Mouse (Mus musculus): Measurements from ENCODE around the gene Sertad2. TPM values are rescaled to one million over a fixed set of nuclear protein-coding genes. Genes with fewer than 3 reads are reported as not detected.
A peak's percentile ranks its signal among the peaks of the same experiment; 100 is the strongest.

Gene Sertad2
- polyA plus RNA-seq, 1 experiment from 2014 or later, result 33.5 TPM

GRCm38 (mm10) chr11:20552059-20552458 is 9.0 kb downstream of the Sertad2 start:
- no peak overlapping the region for H3K27ac ChIP-seq (replicated peaks)
- H3K27me3 ChIP-seq, result no peaks in the 10 kb centered on the region
- no peaks in the 10 kb centered on the region for H3K4me1 ChIP-seq (replicated peaks)
- H3K36me3 ChIP-seq, result no peaks in the 10 kb centered on the region
- no peak overlapping the region for H3K9ac ChIP-seq
- H3K4me2 ChIP-seq, result no peak overlapping the region
- ATAC-seq (ENCODE audit: low FRiP score, low read depth), result no peak
- H3K4me3 ChIP-seq, result no peak overlapping the region
- WGBS, result 97% methylated on average over 2 of the region's 2 CpGs
- no peaks in the 10 kb centered on the region for H3K9me3 ChIP-seq

DNA sequence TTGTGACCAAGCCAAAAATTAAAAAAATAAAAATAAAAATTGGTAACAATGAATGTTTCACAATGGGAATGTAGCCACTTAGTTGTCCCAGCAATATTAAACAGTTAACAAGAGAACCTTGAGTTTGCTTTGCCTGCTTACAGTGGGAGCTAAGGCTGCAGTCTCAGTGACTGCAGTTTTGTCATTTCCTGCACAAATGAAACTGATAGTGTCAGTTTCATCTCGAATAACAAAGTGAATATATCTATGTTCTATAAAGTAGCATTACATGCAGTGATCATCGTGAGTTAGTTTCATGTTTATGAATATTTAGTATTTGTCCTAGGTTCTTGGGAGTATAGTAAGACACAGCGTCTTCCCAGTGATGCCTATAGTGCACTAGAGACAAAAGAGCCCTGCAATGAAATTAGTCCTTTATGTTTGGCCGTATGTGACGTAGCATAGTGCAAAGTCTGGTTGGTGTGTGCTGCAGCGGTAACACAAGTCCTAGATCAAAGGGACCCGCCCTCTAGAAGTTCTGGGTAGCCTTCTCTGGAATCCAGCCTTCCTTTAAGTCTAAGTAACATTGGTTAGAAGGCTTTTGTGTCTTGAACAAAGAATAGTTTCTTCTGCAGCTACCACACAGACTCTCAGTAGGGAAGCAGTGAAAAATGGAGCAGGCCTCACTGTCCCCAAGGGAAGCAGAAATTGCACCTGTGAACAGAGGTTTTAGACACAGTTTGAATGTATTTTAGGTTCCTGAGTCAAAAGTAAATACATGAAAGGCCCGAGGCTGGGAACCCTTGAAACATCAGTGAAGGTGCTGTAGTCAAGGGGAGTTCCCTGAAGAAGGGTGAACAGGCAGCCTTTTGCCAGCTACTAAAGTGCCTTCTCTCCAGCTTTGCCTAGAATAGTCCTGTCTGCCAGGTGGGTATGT is 10.0 kb downstream of the Sertad2 start:
- ATAC-seq (ENCODE audit: low FRiP score, low read depth), result no peak
- no peak overlapping the region for H3K27ac ChIP-seq (replicated peaks)
- H3K4me1 ChIP-seq (replicated peaks), result no peaks in the 10 kb centered on the region
- no peaks in the 10 kb centered on the region for H3K27me3 ChIP-seq
- H3K9me3 ChIP-seq, result no peaks in the 10 kb centered on the region
- no peak overlapping the region for H3K4me2 ChIP-seq
- no peaks in the 10 kb centered on the region for H3K36me3 ChIP-seq
- no peak overlapping the region for H3K9ac ChIP-seq
- 68% methylated on average over 8 of the region's 8 CpGs for WGBS
- H3K4me3 ChIP-seq, result no peak overlapping the region

- H3K9me3 ChIP-seq, result no peaks in the 10 kb centered on the region
- no peak overlapping the region for H3K4me3 ChIP-seq
- H3K9ac ChIP-seq, result no peak overlapping the region
- no peaks in the 10 kb centered on the region for H3K36me3 ChIP-seq
- 0 out of 2 replicates have a peak, but pooled peaks cover 3% of the 10 kb centered on the region for H3K4me1 ChIP-seq (replicated peaks)
- no peak overlapping the region for H3K4me2 ChIP-seq
- ATAC-seq (ENCODE audit: low FRiP score, low read depth), result no peak
- H3K27me3 ChIP-seq, result no peaks in the 10 kb centered on the region
- no peak overlapping the region for H3K27ac ChIP-seq (replicated peaks)
- 83% methylated on average over 2 of the region's 3 CpGs for WGBS
These were observed 12.6 kb downstream of the Sertad2 start for GRCm38 (mm10) chr11:20555651-20556050.

DNA sequence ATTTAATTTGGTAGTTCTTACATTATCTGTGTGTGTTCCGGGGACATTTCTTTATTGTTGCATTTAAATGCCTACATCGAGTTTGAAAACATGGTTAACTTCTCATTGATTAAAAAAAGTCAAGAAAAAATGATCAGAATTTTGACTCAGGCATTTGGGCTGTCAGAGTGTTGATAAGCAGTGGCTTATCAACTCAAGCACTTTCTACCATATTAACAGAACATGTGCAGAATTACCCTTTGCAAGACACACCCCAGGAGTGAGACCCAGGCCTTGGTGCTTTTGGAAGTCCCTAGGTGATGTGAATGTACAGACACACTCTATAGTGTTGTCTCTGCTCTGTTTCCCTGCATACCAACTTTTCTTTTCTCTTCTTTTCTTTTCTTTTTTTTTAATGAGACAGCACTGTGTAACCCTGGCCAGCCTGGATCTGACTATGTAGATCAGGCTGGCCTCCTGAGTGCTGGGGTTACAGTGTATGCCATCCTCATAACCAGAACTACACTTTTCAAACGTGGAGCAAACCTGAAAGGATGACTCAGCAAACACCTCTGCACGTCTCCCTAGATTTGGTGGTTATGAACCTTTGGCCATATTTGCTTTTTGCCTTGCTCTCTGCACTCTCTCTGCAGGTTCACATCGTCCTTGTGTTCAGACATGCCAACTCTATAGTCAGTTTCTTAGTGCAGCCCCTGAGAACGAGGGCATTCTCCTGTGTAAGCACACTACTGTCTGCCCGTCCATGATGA is 13.3 kb downstream of the Sertad2 start:
- H3K4me1 ChIP-seq (replicated peaks), result peaks cover 7% of the 10 kb centered on the region
- H3K4me2 ChIP-seq, result no peak overlapping the region
- H3K27ac ChIP-seq (replicated peaks), result no peak overlapping the region
- no peak for ATAC-seq (ENCODE audit: low FRiP score, low read depth)
- H3K4me3 ChIP-seq, result no peak overlapping the region
- 80% methylated on average over 7 of the region's 7 CpGs for WGBS
- no peaks in the 10 kb centered on the region for H3K36me3 ChIP-seq
- no peaks in the 10 kb centered on the region for H3K27me3 ChIP-seq
- no peak overlapping the region for H3K9ac ChIP-seq
- H3K9me3 ChIP-seq, result no peaks in the 10 kb centered on the region

DNA sequence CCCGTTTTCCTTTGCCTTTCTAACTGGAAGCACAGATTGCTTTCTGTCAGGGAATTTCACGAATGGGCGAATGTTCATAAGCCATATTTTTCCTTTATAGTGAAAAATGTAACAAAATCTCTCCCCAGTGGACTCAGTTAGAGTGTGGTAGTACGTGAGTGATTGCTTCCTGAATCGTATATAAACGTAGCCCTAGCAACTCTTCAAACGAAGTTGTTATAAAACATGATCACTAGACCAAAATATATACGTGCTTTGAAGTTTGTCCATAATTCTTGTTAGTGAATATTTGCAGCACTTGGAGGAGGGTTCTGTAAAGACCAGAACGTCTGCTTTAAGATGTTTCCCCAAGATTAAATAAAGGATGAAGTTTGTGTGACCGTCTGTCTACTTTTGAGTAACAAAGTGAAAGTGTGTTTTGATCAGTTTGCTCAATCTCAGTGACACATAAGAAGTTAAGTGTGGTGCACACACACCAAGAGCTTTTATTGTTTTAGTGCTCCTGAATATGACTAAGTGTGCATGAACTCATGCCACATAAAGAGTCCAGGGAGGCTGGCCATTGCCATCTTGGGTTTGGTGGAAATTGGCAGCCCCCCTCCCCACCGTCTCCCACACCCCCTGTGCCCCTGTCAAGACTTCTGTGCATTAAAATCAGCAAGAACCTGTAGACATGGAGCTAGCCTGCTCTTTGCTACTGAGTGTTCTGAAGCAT is 16.3 kb downstream of the Sertad2 start:
- ATAC-seq (ENCODE audit: low FRiP score, low read depth), result no peak
- Histone ChIP-seq H3K27me3 (no peaks in the 10 kb centered on the region), H3K4me3 (no peak overlapping the region), H3K27ac (replicated peaks) (no peak overlapping the region), H3K36me3 (no peaks in the 10 kb centered on the region), H3K9me3 (no peaks in the 10 kb centered on the region), H3K9ac (no peak overlapping the region), H3K4me1 (replicated peaks) (peaks cover 16% of the 10 kb centered on the region), H3K4me2 (no peak overlapping the region)
- WGBS, result 77% methylated on average over 11 of the region's 11 CpGs

DNA sequence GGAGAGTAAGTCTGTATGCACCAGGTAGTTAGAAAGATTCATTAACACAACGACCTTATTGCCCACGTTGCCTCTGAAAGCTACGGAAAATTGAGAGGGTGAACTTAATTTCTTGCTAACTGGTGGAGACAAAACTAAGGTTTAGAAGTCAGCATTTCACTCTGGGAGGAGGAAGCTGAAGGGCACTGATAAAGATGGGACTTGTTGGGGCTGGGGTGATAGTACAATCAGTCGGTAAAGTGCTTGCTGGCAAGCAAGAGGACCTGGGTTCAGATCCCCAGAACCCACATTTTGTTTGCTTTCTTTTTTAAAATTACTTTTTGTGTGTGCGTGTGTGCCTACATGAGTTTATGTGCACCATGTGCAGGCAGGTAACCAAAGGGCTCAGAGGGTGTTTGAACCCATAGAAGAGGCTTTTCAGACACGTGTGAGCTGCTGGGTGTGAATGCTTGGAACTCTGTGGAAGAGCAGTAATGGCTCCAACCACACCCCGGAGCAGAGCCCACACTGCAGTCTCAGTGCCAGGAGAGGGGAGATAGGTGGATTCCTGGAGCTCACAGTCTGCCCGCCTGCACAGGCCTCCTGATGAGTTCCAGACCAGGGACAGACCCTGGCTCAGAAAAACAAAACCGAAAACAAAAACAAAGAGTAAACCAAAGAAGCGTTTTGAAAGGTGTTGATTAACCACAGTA is 17.0 kb downstream of the Sertad2 start:
- Histone ChIP-seq H3K9ac (no peak overlapping the region), H3K36me3 (no peaks in the 10 kb centered on the region), H3K4me1 (replicated peaks) (peaks cover 16% of the 10 kb centered on the region), H3K4me3 (no peak overlapping the region), H3K27me3 (no peaks in the 10 kb centered on the region), H3K4me2 (no peak overlapping the region), H3K27ac (replicated peaks) (no peak overlapping the region), H3K9me3 (no peaks in the 10 kb centered on the region)
- 74% methylated on average over 10 of the region's 10 CpGs for WGBS
- ATAC-seq (ENCODE audit: low FRiP score, low read depth), result no peak

GRCm38 (mm10) chr11:20561323-20562002 is 18.4 kb downstream of the Sertad2 start:
- no peaks in the 10 kb centered on the region for H3K27me3 ChIP-seq
- peak overlapping the region; percentile 53 for H3K4me2 ChIP-seq
- peak; percentile 97 for ATAC-seq (ENCODE audit: low FRiP score, low read depth)
- H3K36me3 ChIP-seq, result no peaks in the 10 kb centered on the region
- 10% methylated on average over 13 of the region's 13 CpGs for WGBS
- H3K4me3 ChIP-seq, result peak overlapping the region; percentile 26
- peak overlapping the region; percentile 59 for H3K27ac ChIP-seq (replicated peaks)
- no peaks in the 10 kb centered on the region for H3K9me3 ChIP-seq
- peak overlapping the region; percentile 20; the same call in 1 of the 2 replicates for H3K9ac ChIP-seq
- peaks cover 16% of the 10 kb centered on the region for H3K4me1 ChIP-seq (replicated peaks)

DNA sequence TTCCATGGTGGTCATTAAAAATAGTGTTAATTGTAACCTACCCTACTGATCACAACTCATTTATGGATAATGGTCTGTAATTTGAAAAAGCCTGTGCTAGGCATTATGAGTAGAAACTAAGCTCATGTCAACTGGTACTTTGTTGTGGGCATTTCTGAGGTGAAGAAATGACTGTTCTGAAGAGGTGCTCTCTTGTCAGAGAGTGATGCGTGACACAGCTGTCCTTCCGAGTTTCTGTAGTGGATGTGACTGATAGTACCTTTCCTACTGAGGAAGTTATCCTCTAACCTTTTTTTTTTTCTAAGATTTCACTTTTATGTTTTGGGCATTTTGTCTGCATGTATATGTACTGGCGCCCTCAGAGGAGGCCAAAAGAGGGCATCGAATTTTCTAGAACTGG is 22.0 kb downstream of the Sertad2 start:
- Histone ChIP-seq H3K27ac (replicated peaks) (no peak overlapping the region), H3K9ac (no peak overlapping the region), H3K27me3 (no peaks in the 10 kb centered on the region), H3K4me1 (replicated peaks) (peaks cover 16% of the 10 kb centered on the region), H3K36me3 (no peaks in the 10 kb centered on the region), H3K4me3 (no peak overlapping the region), H3K9me3 (no peaks in the 10 kb centered on the region), H3K4me2 (no peak overlapping the region)
- WGBS, result 98% methylated on average over 4 of the region's 4 CpGs
- no peak for ATAC-seq (ENCODE audit: low FRiP score, low read depth)

DNA sequence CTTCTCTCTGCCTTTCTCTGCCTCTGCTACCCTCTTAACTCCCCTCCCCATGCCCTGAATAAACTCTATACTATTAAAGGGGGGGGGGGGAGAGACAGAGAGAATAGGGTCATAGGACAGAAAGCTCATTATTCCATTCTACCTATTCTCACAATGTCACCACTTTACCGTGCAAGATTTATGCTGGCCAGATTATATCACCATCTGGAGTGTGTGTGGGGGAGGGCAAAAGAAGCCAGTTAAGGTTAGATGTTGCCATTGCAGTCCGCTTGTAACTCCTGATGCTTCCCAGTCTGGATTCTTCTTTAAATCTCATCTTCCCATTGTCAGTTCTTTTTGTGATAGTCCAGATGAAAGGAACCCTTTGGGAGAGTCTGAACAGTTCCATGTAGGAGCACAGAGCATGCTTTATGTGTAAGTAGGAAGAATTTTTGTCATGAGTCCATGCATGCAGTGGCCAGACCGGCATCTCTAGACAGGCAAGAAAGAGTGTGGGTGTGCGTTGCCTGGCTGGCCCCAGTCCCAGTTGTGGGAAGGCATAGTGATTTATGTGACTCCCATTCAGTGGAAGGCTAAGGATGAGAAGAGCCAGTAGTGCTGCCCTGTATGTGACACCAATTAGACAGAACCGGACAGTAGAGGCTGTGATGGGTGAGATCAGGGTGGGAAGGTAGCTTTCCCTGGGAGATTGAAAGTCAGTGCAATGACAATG is 28.8 kb downstream of the Sertad2 start:
- 45% methylated on average over 5 of the region's 5 CpGs for WGBS
- H3K4me3 ChIP-seq, result no peak overlapping the region
- H3K27ac ChIP-seq (replicated peaks), result no peak overlapping the region
- no peaks in the 10 kb centered on the region for H3K27me3 ChIP-seq
- H3K4me2 ChIP-seq, result no peak overlapping the region
- H3K9ac ChIP-seq, result no peak overlapping the region
- ATAC-seq (ENCODE audit: low FRiP score, low read depth), result peak; percentile 51
- H3K9me3 ChIP-seq, result no peaks in the 10 kb centered on the region
- no peaks in the 10 kb centered on the region for H3K4me1 ChIP-seq (replicated peaks)
- no peaks in the 10 kb centered on the region for H3K36me3 ChIP-seq

DNA sequence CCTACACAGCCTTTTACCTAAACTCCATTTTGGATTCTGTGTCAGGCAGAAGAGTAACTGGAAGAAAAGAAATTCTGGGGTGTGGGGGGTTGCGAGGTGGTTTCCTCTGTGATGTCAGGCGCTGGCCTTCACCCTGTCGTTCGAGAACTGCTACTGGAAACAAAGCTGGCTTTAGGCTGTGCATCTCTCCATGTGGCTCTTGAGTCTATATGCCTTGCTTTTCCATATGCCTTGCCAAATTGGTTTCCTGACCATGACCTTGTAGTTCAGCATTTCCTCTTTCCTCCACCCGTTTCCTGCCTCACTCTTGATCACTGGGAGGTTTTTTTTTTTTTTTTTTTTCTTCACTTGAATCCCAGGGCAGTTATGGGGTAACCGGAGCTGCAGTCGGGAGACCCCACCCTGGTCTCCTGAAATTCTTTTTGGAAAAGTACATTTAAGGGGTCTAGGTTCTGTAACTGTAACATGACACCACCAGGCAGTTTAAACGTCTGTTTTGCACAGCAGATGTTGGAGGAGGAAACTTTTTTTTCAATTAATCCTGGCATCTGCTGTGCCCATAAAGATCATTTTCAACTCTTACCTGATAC is 33.1 kb downstream of the Sertad2 start:
- no peak for ATAC-seq (ENCODE audit: low FRiP score, low read depth)
- Histone ChIP-seq H3K9ac (no peak overlapping the region), H3K4me3 (no peak overlapping the region), H3K4me2 (no peak overlapping the region), H3K4me1 (replicated peaks) (no peaks in the 10 kb centered on the region), H3K9me3 (no peaks in the 10 kb centered on the region), H3K27ac (replicated peaks) (no peak overlapping the region), H3K27me3 (no peaks in the 10 kb centered on the region), H3K36me3 (no peaks in the 10 kb centered on the region)
- WGBS, result 63% methylated on average over 8 of the region's 8 CpGs
